Mouse (Mus musculus): ENCODE measurements at regions not wholly inside any gene's neighbourhood (a gene's known extent, or its start where the extent isn't known, plus 50 kb on each side); places are given as distances from the start of the nearest gene placed in this dataset.

DNA sequence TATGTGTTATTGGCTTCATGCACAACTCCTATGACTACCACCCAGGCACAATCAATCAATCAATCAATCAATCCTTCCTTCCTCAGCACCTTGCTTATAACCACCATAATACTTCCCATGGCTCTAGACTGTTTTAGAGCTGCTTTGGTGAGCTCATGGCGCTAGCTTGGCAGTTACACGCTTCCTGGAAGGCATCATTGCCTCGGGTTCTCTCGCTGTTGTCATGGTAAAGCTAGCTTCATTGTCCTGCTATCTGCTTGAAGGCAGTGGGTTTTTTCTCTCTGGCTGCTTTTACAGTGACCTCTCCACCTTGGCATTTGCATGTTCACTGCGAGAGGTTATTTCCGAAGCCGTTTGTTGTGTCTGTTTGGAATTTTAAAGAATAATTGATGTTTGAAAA, 174.7 kb downstream of the Tmx1 start:
- TF ChIP-seq CTCF (IDR thresholded peaks at IDR 0.05) (no peak), EP300 (IDR thresholded peaks at IDR 0.05) (no peak)
